Mouse (Mus musculus): Measurements from ENCODE around the gene Dnajc16.

The Dnajc16 gene

DNA sequence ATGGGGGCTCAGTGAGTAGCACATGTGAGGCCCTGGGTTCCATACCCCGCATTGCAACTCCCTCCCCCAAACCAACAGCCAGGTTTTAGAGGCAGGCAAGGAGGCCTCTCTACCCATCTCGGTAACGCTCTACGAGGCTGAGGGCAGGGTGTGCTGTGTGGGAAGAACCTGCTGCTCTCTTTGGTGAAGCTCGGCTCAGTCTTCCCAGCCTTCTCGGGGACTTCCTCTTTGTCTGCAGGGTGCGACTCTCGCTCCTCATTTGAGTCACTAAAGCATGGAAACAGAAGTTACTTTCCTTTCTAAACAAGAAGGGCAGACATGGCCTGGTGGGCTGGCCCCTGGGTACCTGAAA is 24.4 kb downstream of the Dnajc16 start:
- DNase-seq (ENCODE audit: low read depth in 1 of 2, low spot score in 2 of 2) = peak; percentile 40 to 49

DNA sequence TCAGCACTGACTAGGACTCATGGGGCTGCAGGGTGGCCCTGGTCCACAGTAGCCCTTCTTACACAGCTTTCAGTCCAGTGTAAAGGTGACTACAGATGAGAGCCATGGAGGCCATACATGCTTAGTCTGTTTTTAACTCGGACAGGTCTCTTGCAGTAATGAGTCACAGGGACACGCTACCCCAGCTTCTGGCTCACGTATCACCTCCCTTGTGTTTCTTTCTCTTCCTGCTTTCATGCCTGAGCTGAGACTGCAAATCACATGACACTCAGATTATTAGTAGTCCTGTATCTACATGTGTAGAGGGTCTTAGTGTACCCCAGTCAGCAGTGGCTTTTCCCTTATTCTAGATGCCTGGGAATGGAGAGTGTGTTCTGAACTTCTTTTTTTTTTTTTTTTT is 25.7 kb downstream of the Dnajc16 start:
- DNase-seq (ENCODE audit: low read depth in 1 of 2, low spot score in 2 of 2) = no peak

DNA sequence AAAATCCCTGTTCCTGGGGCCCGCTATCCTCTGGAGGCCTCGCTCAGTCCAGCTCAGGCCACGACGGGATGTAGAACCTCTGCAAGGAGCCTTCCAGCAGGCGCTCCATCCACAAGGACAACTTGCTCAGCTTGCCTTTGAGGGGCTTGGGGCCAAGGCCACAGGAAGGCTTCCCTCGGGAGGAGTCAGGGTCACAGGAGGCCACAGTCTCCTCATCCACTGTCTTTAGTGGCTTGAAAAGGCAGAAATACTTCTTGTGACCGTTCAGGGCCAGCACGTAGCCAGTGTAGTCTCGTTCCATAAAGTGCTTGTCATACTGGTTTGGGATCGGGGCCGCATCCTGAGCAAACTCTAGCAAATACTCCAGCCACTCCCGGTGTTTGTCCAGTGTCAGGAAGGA is 27.3 kb downstream of the Dnajc16 start:
- DNase-seq (ENCODE audit: low read depth in 1 of 2, low spot score in 2 of 2) = no peak

DNA sequence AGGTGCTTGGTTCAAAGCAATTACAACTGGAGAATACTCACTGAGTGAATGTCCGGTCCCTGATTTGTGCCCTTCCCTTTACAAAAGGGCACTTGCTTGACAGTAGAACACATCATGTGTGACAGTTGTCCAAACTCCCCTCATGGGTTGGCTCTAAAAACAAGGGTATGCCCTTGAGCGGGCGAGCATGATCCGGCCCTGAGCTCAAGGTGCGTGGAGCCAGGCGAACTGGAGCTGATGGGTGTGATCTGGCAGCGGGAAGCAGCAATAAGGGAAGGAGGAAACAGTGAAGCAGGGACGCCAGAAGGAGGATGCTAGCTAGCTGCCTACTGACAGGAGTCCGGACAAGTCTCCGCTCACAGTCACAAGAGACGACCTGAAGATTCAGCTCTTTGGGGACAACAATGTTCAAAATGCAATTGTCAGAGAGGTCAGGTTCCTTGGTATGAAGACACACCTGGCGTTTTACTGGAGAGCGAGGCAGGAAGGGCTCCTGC is 28.6 kb downstream of the Dnajc16 start:
- DNase-seq (ENCODE audit: low read depth in 1 of 2, low spot score in 2 of 2) = no peak

DNA sequence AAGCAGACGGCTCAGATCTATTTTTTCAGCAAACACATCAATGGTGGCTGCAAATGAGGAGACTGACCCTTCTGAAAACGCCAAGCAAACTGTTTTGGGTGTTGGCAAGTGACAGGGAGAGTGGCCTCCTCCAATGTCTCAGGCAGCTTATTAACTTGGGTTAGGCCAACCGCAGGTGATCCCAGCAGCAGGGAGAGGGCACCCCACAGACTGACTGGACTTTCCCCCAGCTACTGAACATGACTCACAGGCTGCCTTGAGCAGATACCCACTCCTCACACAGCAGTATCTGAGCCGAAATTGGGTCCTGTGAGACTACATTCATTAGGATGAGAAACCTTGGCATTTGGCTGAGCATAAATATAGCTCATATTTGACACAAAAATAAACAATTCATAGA is 29.8 kb downstream of the Dnajc16 start:
- no peak for DNase-seq (ENCODE audit: low read depth in 1 of 2, low spot score in 2 of 2)

DNA sequence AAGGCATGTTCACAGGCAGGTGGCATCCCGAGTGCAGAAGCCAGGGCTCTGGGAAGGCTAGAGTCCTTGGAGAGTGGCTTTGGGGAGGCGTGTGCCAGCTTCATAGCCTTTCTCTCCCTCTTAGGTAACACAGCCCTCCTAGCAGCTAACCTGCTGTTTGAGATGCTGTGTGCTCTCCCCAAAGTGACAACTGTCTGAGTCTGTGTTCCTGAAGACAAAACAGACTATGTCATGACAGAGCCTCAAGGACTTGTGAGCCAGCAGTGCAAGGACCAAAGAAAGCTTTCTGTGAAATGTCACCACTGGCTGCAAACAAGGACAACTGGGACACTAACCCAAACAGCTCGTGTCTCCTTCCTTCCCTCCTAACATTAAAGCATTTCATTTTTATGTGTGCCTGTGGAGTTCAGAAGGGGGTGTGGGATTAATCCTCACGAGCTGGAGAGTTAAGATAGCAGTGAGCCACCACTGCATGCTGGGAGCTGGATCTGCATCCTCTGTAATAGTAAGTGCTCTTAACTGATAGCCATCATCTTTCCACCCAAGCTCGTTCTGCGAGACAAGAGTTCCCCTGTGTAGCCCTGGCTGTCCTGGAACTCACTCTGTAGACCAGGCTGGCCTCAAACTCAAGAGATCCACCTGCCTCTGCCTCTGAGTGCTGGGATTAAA is 31.7 kb downstream of the Dnajc16 start:
- DNase-seq (ENCODE audit: low read depth in 1 of 2, low spot score in 2 of 2) = no peak

DNA sequence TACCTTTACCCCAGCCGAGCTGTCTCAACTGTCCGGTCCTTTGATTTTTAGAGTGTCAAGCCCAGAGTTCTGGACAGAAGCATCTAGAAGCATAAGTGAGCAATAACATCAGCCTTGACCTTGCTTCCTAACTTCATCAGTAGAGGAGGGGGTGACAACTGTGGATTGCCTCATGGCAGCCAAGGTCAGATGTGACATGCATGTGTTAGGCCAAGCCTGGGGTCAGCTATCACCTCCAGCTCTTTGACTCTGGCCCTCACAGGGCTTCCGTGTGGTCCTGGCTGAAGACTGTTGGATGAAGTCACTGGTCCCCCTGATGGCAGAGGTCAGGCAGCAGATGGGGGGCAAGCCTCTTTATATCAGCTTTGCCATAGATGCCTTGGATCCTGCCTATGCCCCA is 33.6 kb downstream of the Dnajc16 start:
- DNase-seq (ENCODE audit: low read depth in 1 of 2, low spot score in 2 of 2) = no peak

DNA sequence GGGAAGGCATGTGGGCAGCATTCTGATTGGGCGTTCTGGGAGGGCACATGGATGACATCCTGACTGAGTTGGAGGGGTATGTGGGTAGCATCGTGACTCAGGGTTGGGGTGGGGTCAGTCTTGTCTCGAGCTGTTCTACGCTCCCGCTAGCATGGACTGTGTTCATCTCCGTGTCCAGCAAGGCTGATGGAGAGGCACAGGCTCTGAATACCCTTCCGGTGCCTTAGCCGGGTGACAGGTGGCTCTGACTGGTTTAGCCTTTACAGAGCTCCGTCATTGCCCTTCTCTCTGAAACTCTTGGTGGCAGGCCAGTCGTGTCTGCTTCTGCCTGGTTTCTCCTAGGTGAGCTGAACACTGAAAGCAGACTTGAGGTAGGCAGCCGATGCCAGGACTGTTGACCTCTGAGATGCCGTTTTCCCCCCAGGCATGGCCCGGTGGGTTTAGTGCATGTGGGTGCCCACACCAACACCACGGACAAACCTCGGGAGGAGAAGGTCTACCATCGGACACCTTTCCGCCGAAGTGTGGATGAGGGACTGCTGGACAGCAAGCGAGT is 35.3 kb downstream of the Dnajc16 start:
- DNase-seq (ENCODE audit: low read depth in 1 of 2, low spot score in 2 of 2) = no peak

DNA sequence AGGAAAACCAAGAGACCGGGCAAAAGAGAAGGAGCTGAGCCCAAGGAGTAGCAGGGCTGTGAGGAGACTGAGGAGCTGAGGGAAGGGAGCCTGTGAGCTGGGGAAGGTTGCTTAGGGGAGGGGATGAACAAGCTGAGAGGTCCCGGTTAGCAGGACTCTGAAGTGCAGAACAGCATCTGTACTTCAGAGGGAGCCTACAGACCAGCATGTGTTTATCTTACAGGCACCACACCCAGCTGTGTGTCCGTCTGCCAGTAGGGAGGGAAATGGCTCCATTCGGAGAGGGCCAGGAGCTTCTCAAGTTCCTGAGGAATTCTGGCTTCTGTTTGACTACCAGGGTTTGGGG is 38.7 kb downstream of the Dnajc16 start:
- no peak for DNase-seq (ENCODE audit: low read depth in 1 of 2, low spot score in 2 of 2)

DNA sequence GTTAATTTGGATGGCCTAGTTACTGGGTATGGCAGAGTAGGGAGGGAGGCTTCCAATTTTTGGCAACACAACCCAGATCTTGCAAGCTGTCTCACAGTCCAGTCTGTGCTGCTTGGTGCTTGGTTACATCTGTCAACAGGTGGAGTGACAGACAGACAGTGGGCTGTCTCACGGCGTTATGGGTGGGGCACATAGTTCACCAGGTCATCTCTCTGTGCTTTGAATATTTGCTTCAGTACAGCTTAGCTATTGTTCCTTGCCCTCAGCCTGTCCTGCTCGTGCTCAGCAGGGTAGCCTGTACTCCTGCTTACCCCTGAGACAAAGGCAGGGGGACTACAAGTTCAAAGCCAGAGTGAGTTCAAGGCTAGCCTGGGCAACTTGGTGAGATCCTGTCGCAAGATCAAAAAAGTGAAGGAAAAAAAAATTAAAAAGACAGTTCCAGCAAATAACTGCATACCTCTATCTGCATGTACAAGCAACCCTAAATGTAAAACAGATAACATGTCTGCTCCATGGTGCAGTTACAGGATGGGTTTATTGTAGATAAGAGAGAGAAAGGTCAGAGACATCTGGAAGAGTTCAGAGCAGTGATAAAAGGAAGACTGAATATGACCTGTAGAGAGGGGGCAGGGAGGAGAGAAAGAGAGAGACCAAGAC is 39.2 kb downstream of the Dnajc16 start:
- no peak for DNase-seq (ENCODE audit: low read depth in 1 of 2, low spot score in 2 of 2)

DNA sequence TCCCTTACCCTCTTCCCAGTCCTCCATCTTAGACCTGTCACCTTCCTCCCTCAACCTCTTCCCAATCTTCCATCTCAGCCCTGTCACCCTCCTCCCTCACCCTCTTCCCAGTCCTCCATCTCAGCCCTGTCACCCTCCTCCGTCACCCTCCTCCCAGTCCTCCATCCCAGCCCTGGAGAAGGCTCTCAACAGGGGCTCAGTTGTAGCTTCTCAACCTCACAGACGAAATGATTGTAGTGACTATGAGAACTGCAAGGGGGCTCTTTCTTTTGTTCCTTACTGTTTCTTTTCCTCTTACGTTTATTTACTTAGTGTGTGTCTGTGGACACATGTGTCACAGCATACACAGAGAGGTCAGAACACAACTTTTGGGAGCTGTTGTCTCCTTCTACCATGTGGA is 39.9 kb downstream of the Dnajc16 start:
- DNase-seq (ENCODE audit: low read depth in 1 of 2, low spot score in 2 of 2) = no peak

DNA sequence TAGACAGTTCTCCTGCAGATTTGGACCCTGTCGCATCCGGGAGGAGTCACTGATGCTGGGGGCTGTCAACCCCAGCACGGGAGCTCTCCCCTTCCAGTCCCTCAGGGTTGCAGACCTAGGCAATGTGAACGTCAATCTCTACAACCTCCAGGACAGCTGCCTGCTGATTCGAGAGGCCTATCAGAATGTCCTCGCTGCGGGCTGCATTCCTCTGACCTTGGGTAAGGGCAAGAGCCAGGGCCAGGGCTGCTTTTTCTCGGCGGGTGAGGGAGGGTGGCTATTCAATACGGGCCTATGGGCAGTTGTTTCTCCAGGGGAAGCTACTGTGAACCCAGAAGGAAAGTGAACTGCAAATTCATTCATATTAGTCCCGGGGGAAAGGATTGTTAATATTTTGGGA is 41.2 kb downstream of the Dnajc16 start:
- DNase-seq (ENCODE audit: low read depth in 1 of 2, low spot score in 2 of 2) = no peak

DNA sequence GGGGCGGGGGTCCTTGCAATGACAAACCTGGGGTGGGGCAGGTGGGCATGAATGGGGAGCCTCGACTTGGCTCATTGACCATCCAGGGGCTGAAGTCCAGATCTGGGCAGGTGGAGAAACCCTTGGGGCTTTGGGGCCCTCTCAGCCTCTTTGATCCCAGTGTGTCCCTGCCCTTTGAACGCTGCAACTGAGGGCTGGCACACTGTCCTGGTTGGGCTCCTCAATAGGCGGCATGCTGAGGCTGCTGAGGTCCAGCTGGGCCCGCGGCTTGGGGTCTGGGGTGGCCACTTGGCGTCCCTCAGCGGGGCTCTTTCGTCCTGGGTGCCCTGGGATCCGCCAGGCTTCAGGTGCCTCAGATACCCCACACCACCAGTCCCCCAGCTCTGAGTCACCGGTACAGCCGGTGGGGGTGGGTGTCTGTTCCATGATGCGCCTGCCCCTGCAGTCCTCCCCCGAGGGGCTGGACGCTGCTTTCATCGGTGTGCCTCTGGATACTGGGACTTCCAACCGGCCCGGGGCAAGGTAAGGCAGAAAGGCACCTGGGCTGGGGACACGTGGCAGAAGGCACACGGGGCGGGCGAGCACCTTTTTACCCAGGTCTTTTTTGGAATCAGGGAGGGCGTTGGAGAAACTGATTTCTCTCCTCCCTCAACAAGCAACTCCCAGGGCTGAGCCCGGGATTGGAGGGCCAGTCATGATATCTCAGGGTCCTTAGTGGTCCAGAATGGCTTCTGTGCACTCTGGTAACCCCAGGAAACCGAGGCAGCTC is 44.0 kb downstream of the Dnajc16 start, which contains the start of gene Agmat:
Gene Agmat, plus strand, starts transcription at position 95 of the 769 bp plus-strand sequence.
- DNase-seq (ENCODE audit: low read depth in 1 of 2, low spot score in 2 of 2) = no peak

DNA sequence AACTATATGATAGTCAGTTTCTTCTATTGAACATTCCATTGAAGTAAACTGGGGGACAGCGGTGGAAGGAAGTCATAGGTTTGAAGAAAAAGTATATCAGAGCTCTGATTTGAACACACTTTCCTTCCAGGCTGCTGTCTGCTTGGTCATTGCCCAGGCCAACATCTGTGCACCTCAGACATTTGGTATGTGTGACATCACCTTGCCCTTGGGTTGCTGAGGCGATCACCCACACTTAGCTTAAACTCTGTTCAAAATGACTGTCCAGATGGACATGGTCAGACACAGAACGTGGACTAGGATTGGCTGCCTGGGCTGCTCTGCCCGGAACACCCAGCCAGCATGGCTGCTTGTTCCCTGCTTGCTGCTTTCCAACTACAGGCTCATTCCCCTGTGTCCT is 48.4 kb downstream of the Dnajc16 start:
- DNase-seq (ENCODE audit: low read depth in 1 of 2, low spot score in 2 of 2) = no peak

DNA sequence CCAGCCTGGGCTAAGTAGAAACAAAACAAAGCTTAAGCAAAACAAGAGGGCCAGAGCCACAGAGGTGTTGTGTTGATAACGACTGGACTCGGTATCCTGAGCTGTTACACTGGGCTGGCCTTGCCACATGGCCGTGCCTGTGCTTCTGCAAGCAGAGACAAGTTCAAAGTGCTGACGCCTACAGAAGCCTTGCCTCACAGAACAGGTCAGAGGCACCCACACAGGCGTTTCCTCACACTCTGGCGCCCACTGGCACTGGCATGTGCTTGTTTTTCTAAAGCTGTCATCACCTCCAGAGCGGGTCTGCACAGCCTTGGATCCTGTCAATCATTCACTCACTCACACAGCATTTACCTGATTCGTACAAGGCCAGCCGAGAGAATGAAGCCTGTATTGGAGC is 48.9 kb downstream of the Dnajc16 start:
- DNase-seq (ENCODE audit: low read depth in 1 of 2, low spot score in 2 of 2) = no peak

DNA sequence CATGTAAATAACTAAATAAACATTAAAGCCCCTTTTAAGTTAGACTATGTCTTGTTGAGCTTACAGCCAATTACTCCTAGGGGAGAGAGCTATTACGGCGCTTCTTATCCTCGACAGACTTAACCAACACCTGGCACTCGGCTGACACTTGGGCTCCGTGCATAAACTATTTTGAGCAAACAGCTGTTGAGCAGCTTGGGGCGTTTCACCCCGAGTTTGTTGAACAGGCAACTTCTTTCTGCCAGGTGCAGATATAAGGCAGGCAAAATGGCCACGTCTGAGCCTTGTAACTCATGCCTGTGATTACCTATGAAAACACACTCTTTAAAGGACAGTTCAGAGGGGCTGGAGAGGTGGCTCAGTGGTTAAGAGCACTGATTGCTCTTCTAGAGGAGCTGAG is 52.7 kb downstream of the Dnajc16 start:
- DNase-seq (ENCODE audit: low read depth in 1 of 2, low spot score in 2 of 2) = no peak

DNA sequence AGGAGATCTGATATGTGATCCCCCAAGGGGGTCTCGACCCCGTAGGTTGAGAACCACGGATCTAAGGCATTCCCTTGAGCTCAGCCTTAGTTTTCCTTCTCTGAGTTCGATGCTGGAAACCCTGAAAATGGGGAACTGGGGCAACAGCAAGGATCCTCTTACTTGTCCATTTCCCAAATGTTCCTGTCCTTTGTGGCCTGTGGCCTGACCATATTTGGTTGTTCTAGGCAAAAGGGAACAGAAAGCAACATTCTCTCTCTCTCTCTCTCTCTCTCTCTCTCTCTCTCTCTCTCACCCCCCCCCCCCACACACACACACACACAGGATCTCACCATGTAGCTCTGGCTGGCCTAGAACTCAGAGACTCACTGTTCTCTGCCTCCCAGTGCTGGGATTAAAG is 53.9 kb downstream of the Dnajc16 start:
- no peak for DNase-seq (ENCODE audit: low read depth in 1 of 2, low spot score in 2 of 2)

DNA sequence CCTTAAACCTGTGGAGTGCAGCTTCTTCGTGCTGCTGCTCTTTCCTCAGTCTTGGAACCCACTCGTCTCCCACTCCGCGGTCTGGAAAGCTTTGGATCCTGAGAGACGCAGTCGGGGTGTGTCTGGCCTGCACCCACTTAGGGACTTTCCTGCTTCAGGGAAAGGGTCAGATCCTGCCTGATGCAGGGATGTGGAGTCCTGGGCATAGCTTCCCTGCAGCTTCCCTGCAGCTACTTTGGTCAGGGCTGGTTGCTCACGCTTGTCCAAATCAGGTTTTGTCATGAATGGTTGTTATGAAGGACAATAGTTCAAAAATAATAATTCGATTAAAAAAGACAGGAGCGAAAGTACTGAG is 55.5 kb downstream of the Dnajc16 start:
- DNase-seq (ENCODE audit: low read depth in 1 of 2, low spot score in 2 of 2) = no peak

DNA sequence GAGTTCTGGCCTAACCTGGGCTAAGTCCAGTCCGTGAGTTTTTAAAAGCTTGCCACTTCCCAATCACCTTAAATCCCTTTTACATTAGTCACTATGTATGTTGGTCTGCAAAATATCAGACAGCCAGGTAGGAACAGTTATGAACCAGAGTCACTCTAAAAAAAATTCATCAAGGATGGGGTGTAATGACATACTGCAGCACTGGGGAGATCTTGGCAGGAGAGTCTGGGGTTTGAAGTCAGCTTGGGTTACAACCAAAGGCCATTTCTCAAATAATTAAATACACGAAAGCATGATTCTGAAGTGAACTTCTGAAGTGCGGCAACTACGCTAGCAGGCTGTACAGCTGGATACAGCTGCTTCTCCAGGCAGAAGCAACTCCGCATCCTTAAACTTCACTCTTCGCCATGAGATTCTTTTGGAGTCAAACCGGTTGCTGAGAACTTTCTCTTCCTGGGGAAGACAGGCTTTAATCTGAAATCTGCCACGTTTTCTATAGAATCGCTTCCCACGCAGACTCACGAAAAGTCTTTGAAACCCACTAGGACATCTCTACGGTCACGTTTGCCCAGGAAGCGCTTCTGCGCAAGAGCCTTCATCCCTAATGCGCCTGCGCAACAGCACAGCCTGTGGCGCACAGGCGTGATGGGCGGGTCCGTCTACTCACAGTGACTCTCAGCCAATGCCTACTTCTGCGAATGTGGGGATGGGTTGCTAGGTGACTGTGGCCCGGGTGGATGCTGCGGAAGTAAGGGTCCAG is 56.1 kb downstream of the Dnajc16 start:
- peak; percentile 59 to 78 for DNase-seq (ENCODE audit: low read depth in 1 of 2, low spot score in 2 of 2)

DNA sequence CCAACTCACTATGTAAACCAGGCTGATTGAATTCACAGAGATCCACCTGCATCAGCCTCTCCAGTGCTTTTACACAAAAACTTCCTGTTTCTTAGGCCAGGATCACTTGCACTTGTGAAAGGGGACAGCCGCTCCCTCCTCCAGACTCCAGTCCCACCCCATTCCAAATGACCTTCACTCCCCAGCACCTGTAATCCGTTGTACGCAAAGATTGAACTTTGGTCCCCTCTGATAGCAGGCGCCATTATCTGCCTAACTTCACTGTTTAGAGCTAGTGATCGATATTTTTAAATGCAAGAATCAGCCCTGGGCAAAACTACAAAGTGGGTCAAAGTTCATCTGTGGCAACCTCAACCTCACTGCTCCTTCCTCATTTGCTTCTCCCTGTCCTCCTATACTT is 59.0 kb downstream of the Dnajc16 start:
- no peak for DNase-seq (ENCODE audit: low read depth in 1 of 2, low spot score in 2 of 2)

DNA sequence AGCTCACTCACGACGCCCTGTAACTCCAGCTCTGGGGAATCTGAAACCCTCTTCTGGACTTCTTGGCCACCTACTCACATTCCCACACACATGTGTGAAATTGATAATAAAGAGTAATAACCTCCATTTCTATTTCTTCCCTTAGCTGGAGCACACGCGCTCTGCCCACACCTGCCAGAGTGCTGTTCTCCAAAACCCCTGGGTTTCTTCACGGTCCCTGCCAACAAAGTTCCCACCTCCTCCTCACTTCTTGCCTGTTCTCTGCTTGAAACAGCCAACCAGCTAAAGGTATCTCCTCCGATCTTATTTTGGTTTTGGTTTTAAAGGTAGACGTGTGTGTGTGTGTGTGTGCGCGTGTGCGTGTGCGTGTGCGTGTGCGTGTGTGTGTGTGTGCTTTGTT is 60.3 kb downstream of the Dnajc16 start:
- DNase-seq (ENCODE audit: low read depth in 1 of 2, low spot score in 2 of 2) = no peak
